Mouse (Mus musculus) right cerebral cortex, adult 2 months (tissue): Measurements from ENCODE around the gene Ergic1.

Source experiments
- DNase-seq, 2 experiments: peaks; one replicate each; pipeline ENCODE4 v3.0.0; 2021 to 2022; ENCODE audit warnings: low spot score in 2 of 2

Gene Ergic1

GRCm38 (mm10) chr17:26625521-26626010 lies 64.3 kb downstream of the Ergic1 start:
- DNase-seq = no peak

GRCm38 (mm10) chr17:26628479-26628878 lies 67.2 kb downstream of the Ergic1 start:
- DNase-seq = no peak

GRCm38 (mm10) chr17:26628936-26629335 lies 67.6 kb downstream of the Ergic1 start:
- DNase-seq = no peak

GRCm38 (mm10) chr17:26631811-26632327 lies 70.6 kb downstream of the Ergic1 start:
- peak; percentile 79 to 80 for DNase-seq

- DNase-seq = no peak
Measured at GRCm38 (mm10) chr17:26633186-26633585, 71.9 kb downstream of the Ergic1 start.

- DNase-seq = no peak
Measured at GRCm38 (mm10) chr17:26633926-26634325, 72.6 kb downstream of the Ergic1 start.

- peak in 1 of 2 experiments; percentile 57 for DNase-seq
Measured at GRCm38 (mm10) chr17:26634539-26634938, 73.2 kb downstream of the Ergic1 start.

- no peak for DNase-seq
Measured at GRCm38 (mm10) chr17:26635951-26636350, 74.7 kb downstream of the Ergic1 start.

GRCm38 (mm10) chr17:26637851-26638250 lies 76.6 kb downstream of the Ergic1 start:
- no peak for DNase-seq

- peak; percentile 79 for DNase-seq
Measured at GRCm38 (mm10) chr17:26638655-26639054, 77.4 kb downstream of the Ergic1 start.

- DNase-seq = no peak
Measured at GRCm38 (mm10) chr17:26639791-26640190, 78.5 kb downstream of the Ergic1 start.

- DNase-seq = no peak
Measured at GRCm38 (mm10) chr17:26640286-26640740, 79.0 kb downstream of the Ergic1 start.

- no peak for DNase-seq
Measured at GRCm38 (mm10) chr17:26643456-26643855, 82.2 kb downstream of the Ergic1 start.

- DNase-seq = no peak
Measured at GRCm38 (mm10) chr17:26643993-26644392, 82.7 kb downstream of the Ergic1 start.

GRCm38 (mm10) chr17:26644509-26645410 lies 83.5 kb downstream of the Ergic1 start:
- DNase-seq = no peak

- DNase-seq = no peak
Measured at GRCm38 (mm10) chr17:26645411-26645854, 84.1 kb downstream of the Ergic1 start.

- no peak for DNase-seq
Measured at GRCm38 (mm10) chr17:26647283-26647682, 86.0 kb downstream of the Ergic1 start.

- DNase-seq = no peak
Measured at GRCm38 (mm10) chr17:26649565-26649964, 88.3 kb downstream of the Ergic1 start.

- DNase-seq = peak in 1 of 2 experiments; percentile 56
Measured at GRCm38 (mm10) chr17:26650451-26651363, 89.4 kb downstream of the Ergic1 start.

- no peak for DNase-seq
Measured at GRCm38 (mm10) chr17:26658854-26659572, 97.7 kb downstream of the Ergic1 start.

- DNase-seq = no peak
Measured at GRCm38 (mm10) chr17:26659573-26659915, 98.3 kb downstream of the Ergic1 start.
